Mouse (Mus musculus) embryonic fibroblast, embryonic 13.5 days (primary cell): ENCODE measurements around the gene Otulinl.

ENCODE experiments used
- CTCF ChIP-seq: IDR thresholded peaks from 2 replicates; pipeline ENCODE4 v1.5.1; 2011; ENCODE audit warnings: mild to moderate bottlenecking, control low read depth, low read length, moderate library complexity, borderline replicate concordance; ENCODE audit not compliant: insufficient read depth
- POLR2A ChIP-seq: IDR thresholded peaks from 2 replicates; pipeline ENCODE4 v1.6.1; 2011; ENCODE audit warnings: low read depth, mild to moderate bottlenecking, control low read depth, low read length, moderate library complexity

DNA sequence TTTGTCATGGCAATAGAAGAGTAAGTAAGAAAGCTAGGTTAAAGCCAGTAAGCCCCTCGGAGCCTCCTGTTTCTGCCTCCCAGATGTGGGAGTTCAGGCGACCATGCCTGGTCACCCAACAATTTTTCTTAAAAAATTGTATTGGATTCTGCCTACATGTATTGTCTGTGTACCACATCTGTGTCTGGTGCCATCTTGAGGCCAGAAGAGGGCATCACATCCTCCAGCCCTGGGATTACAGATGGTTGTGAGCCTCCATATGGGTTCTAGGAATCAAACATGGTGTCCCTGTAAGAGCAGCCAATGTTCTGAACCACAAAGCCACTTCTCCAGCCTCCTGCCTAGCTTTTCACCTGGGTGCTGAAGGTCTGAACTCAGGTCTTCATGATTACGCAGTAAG lies 38.5 kb downstream of the Otulinl start:
- TF ChIP-seq CTCF = peak; percentile 42; the same call in 1 of the 2 replicates
- TF ChIP-seq POLR2A = no peak
